Mouse (Mus musculus) liver, postnatal 0 days (tissue): Measurements from ENCODE around the gene Ipo4. TPM values are rescaled to one million over a fixed set of nuclear protein-coding genes. Genes with fewer than 3 reads are reported as not detected.
A peak's percentile ranks its signal among the peaks of the same experiment; 100 is the strongest.

Source experiments
- ATAC-seq: fragments of 200-750 bp; cut with Nextera tagmentation; 2 replicates; pipeline ENCODE4 v1.8.0; 2017; ENCODE audit warnings: mild to moderate bottlenecking, moderate library complexity
- DNase-seq: peaks from one replicate; pipeline ENCODE4 v3.0.0-alpha.2; 2016
- H3K27ac ChIP-seq: fragments of 300-500 bp; sonication (generic); 2 replicates; pipeline ENCODE4 v1.5.1; 2014; ENCODE audit warnings: antibody characterized with exemption, moderate library complexity, mild to moderate bottlenecking, low read depth
- H3K27me3 ChIP-seq: fragments of 300-500 bp; sonication (generic); 2 replicates; pipeline ENCODE4 v1.6.1; 2014; ENCODE audit warnings: low read length, control low read depth, mixed read lengths; ENCODE audit not compliant: insufficient read depth
- H3K36me3 ChIP-seq: fragments of 300-500 bp; sonication (generic); replicated peaks from 2 replicates; pipeline ENCODE4 v1.6.1; 2014; ENCODE audit warnings: mild to moderate bottlenecking, control low read depth, low read length, moderate library complexity, mixed read lengths; ENCODE audit not compliant: insufficient read depth
- H3K4me1 ChIP-seq: fragments of 300-500 bp; sonication (generic); 2 replicates; pipeline ENCODE4 v1.6.1; 2014; ENCODE audit warnings: antibody characterized with exemption, mild to moderate bottlenecking, control low read depth; ENCODE audit not compliant: insufficient read depth
- H3K4me2 ChIP-seq: fragments of 300-500 bp; sonication (generic); 2 replicates; pipeline ENCODE4 v1.6.1; 2014; ENCODE audit warnings: low read depth, mild to moderate bottlenecking, low read length, moderate library complexity, mixed read lengths
- H3K4me3 ChIP-seq: fragments of 300-500 bp; sonication (generic); 2 replicates; pipeline ENCODE4 v1.5.1; 2014; ENCODE audit warnings: low read depth, low read length
- H3K9ac ChIP-seq: fragments of 300-500 bp; sonication (generic); replicated peaks from 2 replicates; pipeline ENCODE4 v1.6.1; 2014; ENCODE audit warnings: mild to moderate bottlenecking, moderate library complexity
- H3K9me3 ChIP-seq: fragments of 300-500 bp; sonication (generic); 2 replicates; pipeline ENCODE4 v1.6.1; 2016; ENCODE audit warnings: mild to moderate bottlenecking, control low read depth, low read length, mixed read lengths
- CTCF ChIP-seq: sonication (generic); IDR thresholded peaks from 2 replicates; pipeline ENCODE4 v1.5.1; 2016; ENCODE audit warnings: antibody characterized with exemption, low read depth
- EP300 ChIP-seq: IDR thresholded peaks from 2 replicates; pipeline ENCODE4 v1.6.1; 2016; ENCODE audit warnings: antibody characterized with exemption, low read depth, mild to moderate bottlenecking
- WGBS: fragments of 180-500 bp; shearing (Covaris S2); extraction: QIAGEN DNeasy Blood & Tissue Kit; methylation state at CpG from one replicate; pipeline ENCODE4 v1.1.7; 2014; ENCODE audit not compliant: insufficient replicate concordance; 5-methylcytosine and 5-hydroxymethylcytosine counted together
- polyA plus RNA-seq: library from polyadenylated mRNA; unstranded; fragments of >200 nt; fragmentation: Nextera tagmentation; extraction: Ambion mirVana; gene quantifications from 2 replicates; pipeline ENCODE4 v1.2.1, GENCODE M21; 2015

Gene Ipo4
- polyA plus RNA-seq, 1 experiment from 2014 or later, result 16.6 TPM

GRCm38 (mm10) chr14:55671833-55672740, 36.3 kb upstream of the Ipo4 start, which contains the start of the genes Gmpr2 and Nedd8:
Gmpr2 (plus strand) TSS chr14:55671941.
Nedd8 (minus strand) TSS chr14:55672124.
- H3K9me3 ChIP-seq, result no peaks in the 10 kb centered on the region
- H3K27me3 ChIP-seq, result no peaks in the 10 kb centered on the region
- peak within 1 kb of the TSS; percentile 79 for H3K4me2 ChIP-seq
- H3K27ac ChIP-seq, result peak within 1 kb of the TSS; percentile 78
- H3K4me3 ChIP-seq, result peak within 1 kb of the TSS; percentile 68
- peaks cover 21% of the 10 kb centered on the region for H3K36me3 ChIP-seq
- ATAC-seq (peak; percentile 98), DNase-seq (peak; percentile 88)
- peak within 1 kb of the TSS; percentile 68 for H3K9ac ChIP-seq
- peak; percentile 52; the same call in 1 of the 2 replicates for TF ChIP-seq EP300
- no peak for TF ChIP-seq CTCF
- peaks cover 13% of the 10 kb centered on the region for H3K4me1 ChIP-seq
- under 1% methylated on average over 38 of the region's 38 CpGs for WGBS

- Histone ChIP-seq H3K4me2 (peak overlapping the region; percentile 79), H3K36me3 (peaks cover 18% of the 10 kb centered on the region), H3K27me3 (no peaks in the 10 kb centered on the region), H3K4me1 (peaks cover 13% of the 10 kb centered on the region), H3K27ac (peak overlapping the region; percentile 78), H3K9me3 (no peaks in the 10 kb centered on the region), H3K9ac (peak overlapping the region; percentile 68), H3K4me3 (peak overlapping the region; percentile 68)
- WGBS, result 0% methylated on average over 12 of the region's 12 CpGs
- ATAC-seq, result peak; percentile 9
- no peak for DNase-seq
- no peak for TF ChIP-seq CTCF
- no peak for TF ChIP-seq EP300
Observed at GRCm38 (mm10) chr14:55671486-55671832, 35.7 kb upstream of the Ipo4 start.

- 62% methylated on average over 2 of the region's 2 CpGs for WGBS
- peak overlapping the region; percentile 73 for H3K4me3 ChIP-seq
- H3K4me2 ChIP-seq, result peak overlapping the region; percentile 82
- H3K9ac ChIP-seq, result peak overlapping the region; percentile 85
- TF ChIP-seq CTCF (no peak), EP300 (no peak)
- no peak for ATAC-seq
- no peak for DNase-seq
- no peaks in the 10 kb centered on the region for H3K27me3 ChIP-seq
- peaks cover 23% of the 10 kb centered on the region for H3K36me3 ChIP-seq
- peak overlapping the region; percentile 81 for H3K27ac ChIP-seq
- no peaks in the 10 kb centered on the region for H3K9me3 ChIP-seq
- 0 out of 2 replicates have a peak, but pooled peaks cover 5% of the 10 kb centered on the region for H3K4me1 ChIP-seq
Observed at GRCm38 (mm10) chr14:55660636-55661035, 24.9 kb upstream of the Ipo4 start.

- H3K9me3 ChIP-seq, result no peaks in the 10 kb centered on the region
- TF ChIP-seq EP300 (0 out of 2 replicates have a peak, but pooled peaks have one; percentile 13), CTCF (peak; percentile 66)
- ATAC-seq, result peak; percentile 98
- peak; percentile 86 for DNase-seq
- H3K27ac ChIP-seq, result peak within 1 kb of the TSS; percentile 81
- H3K4me2 ChIP-seq, result peak within 1 kb of the TSS; percentile 82
- H3K27me3 ChIP-seq, result no peaks in the 10 kb centered on the region
- WGBS, result under 1% methylated on average over 39 of the region's 39 CpGs
- H3K4me1 ChIP-seq, result 0 out of 2 replicates have a peak, but pooled peaks cover 5% of the 10 kb centered on the region
- H3K36me3 ChIP-seq, result peaks cover 23% of the 10 kb centered on the region
- peak within 1 kb of the TSS; percentile 73 for H3K4me3 ChIP-seq
- H3K9ac ChIP-seq, result peak within 1 kb of the TSS; percentile 85
Observed at GRCm38 (mm10) chr14:55659960-55660573, 24.3 kb upstream of the Ipo4 start, which contains the start of gene Mdp1. Mdp1 (minus strand) TSS chr14:55660508.

- H3K27ac ChIP-seq, result no peak overlapping the region
- H3K27me3 ChIP-seq, result no peaks in the 10 kb centered on the region
- H3K4me3 ChIP-seq, result no peak overlapping the region
- no peaks in the 10 kb centered on the region for H3K9me3 ChIP-seq
- DNase-seq, result no peak
- peaks cover 14% of the 10 kb centered on the region for H3K36me3 ChIP-seq
- 0 out of 2 replicates have a peak, but pooled peaks cover 5% of the 10 kb centered on the region for H3K4me1 ChIP-seq
- TF ChIP-seq EP300 (no peak), CTCF (no peak)
- no peak overlapping the region for H3K4me2 ChIP-seq
- no peak for ATAC-seq
- WGBS, result 92% methylated on average over 5 of the region's 5 CpGs
- H3K9ac ChIP-seq, result no peak overlapping the region
Observed at GRCm38 (mm10) chr14:55658011-55658410, 22.3 kb upstream of the Ipo4 start.

- TF ChIP-seq EP300 (no peak), CTCF (no peak)
- DNase-seq (no peak), ATAC-seq (no peak)
- H3K9me3 ChIP-seq, result no peaks in the 10 kb centered on the region
- H3K27me3 ChIP-seq, result no peaks in the 10 kb centered on the region
- WGBS, result 80% methylated on average over 3 of the region's 3 CpGs
- no peak overlapping the region for H3K4me3 ChIP-seq
- 0 out of 2 replicates have a peak, but pooled peaks cover 7% of the 10 kb centered on the region for H3K36me3 ChIP-seq
- no peak overlapping the region for H3K27ac ChIP-seq
- no peak overlapping the region for H3K9ac ChIP-seq
- H3K4me2 ChIP-seq, result no peak overlapping the region
- H3K4me1 ChIP-seq, result 0 out of 2 replicates have a peak, but pooled peaks cover 5% of the 10 kb centered on the region
Observed at GRCm38 (mm10) chr14:55656935-55657334, 21.2 kb upstream of the Ipo4 start.
